Mouse (Mus musculus): Measurements from ENCODE around the gene Clcn6. TPM values are rescaled to one million over a fixed set of nuclear protein-coding genes. Genes with fewer than 3 reads are reported as not detected.

Gene Clcn6
- polyA plus RNA-seq, 1 experiment = 11.5 TPM

DNA sequence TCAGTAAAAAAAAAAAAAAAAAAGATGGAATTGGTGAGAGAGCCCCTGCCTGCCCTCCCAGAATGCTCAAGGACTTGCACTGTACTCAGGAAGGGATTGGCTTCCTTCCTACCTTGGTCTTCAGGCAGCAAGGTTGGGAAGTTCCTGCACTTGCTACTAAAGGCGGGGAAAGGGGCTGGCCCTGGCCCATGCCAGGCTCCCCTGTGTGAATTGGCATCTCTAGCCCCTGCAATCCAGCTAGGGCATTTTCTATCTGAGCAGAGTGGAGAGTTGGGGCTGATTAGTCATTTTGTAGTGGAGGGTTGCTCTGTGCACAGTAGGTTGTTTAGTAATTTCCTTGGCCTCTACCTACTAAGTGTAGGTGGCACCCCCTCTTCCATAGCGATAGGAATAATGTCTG is 69.8 kb downstream of the Clcn6 start:
- H3ac ChIP-seq (ENCODE audit: control insufficient read depth, insufficient read length, low read depth) = no peak overlapping the region
- no peaks in the 10 kb centered on the region for H3K79me2 ChIP-seq (ENCODE audit: control insufficient read depth, insufficient read depth)
- H3K36me3 ChIP-seq (ENCODE audit: control insufficient read depth, insufficient read depth) = no peaks in the 10 kb centered on the region
- H3K27me3 ChIP-seq (ENCODE audit: control insufficient read depth, insufficient read depth, insufficient read length) = peaks cover 18% of the 10 kb centered on the region
- TF ChIP-seq FOSL1 (IDR thresholded peaks at IDR 0.05; ENCODE audit: insufficient read depth, low read length, poor library complexity, severe bottlenecking) (no peak), USF1 (IDR thresholded peaks at IDR 0.05; ENCODE audit: low read depth) (no peak), CTCF (IDR thresholded peaks at IDR 0.05; ENCODE audit: control insufficient read depth, insufficient read depth, insufficient read length) (no peak), MYOG (IDR thresholded peaks at IDR 0.05; ENCODE audit: control insufficient read depth, extremely low read depth, insufficient read length) (no peak), CEBPB (IDR thresholded peaks at IDR 0.05; ENCODE audit: low read depth) (no peak), MAX (IDR thresholded peaks at IDR 0.05) (no peak), MYOD1 (IDR thresholded peaks at IDR 0.05; ENCODE audit: control insufficient read depth, insufficient read length, low read depth) (no peak)
- no peaks in the 10 kb centered on the region for H3K79me3 ChIP-seq (ENCODE audit: low read depth)
- H3K4me3 ChIP-seq (ENCODE audit: insufficient read depth, poor library complexity, severe bottlenecking) = no peak overlapping the region

DNA sequence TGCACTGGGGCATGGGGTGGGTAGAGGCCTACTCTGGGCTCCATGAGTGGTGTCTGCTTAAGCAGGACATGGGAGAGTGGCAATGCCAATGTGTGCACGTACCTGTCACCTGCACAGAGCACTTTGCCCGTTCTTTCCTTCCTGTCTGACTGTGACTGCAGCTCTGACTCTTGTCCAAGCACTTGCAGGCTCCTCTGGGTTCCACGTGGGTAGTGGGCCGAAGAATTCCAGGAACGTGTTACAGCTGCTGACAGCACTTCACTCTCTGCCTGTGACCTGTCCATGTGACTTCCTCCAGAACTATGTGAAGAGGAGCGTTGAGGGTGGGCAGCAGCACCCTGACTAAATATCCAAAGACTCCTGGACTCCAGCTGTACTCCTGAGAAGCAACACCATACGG is 72.9 kb downstream of the Clcn6 start:
- Histone ChIP-seq H3ac (ENCODE audit: control insufficient read depth, insufficient read length, low read depth) (no peak overlapping the region), H3K27me3 (ENCODE audit: control insufficient read depth, insufficient read depth, insufficient read length) (peaks cover 18% of the 10 kb centered on the region), H3K79me2 (ENCODE audit: control insufficient read depth, insufficient read depth) (no peaks in the 10 kb centered on the region), H3K36me3 (ENCODE audit: control insufficient read depth, insufficient read depth) (no peaks in the 10 kb centered on the region), H3K79me3 (ENCODE audit: low read depth) (no peaks in the 10 kb centered on the region), H3K4me3 (ENCODE audit: insufficient read depth, poor library complexity, severe bottlenecking) (no peak overlapping the region)
- TF ChIP-seq MYOD1 (IDR thresholded peaks at IDR 0.05; ENCODE audit: control insufficient read depth, insufficient read length, low read depth) (no peak), MAX (IDR thresholded peaks at IDR 0.05) (no peak), MYOG (IDR thresholded peaks at IDR 0.05; ENCODE audit: control insufficient read depth, extremely low read depth, insufficient read length) (no peak), CTCF (IDR thresholded peaks at IDR 0.05; ENCODE audit: control insufficient read depth, insufficient read depth, insufficient read length) (no peak), USF1 (IDR thresholded peaks at IDR 0.05; ENCODE audit: low read depth) (no peak), FOSL1 (IDR thresholded peaks at IDR 0.05; ENCODE audit: insufficient read depth, low read length, poor library complexity, severe bottlenecking) (no peak), CEBPB (IDR thresholded peaks at IDR 0.05; ENCODE audit: low read depth) (no peak)

DNA sequence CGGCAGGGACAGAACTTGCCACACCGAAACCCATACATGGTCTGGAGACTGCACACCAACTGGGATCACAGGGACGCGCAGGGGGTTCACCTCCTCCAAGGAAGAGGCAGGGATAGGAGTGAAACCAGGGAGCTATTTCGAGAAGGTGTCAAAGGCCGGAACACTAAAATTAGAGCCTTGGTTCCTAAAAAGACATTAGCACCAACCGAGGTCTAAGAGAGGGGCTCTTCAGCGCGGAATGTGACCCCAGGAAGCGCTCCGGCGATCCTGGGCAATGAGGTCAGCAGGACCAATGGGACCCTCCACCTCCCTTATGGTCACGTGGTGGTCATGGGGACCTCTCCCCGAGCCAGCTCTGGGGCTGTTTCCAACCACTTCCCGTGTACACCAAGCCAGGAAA is 75.0 kb downstream of the Clcn6 start:
- no peaks in the 10 kb centered on the region for H3K79me3 ChIP-seq (ENCODE audit: low read depth)
- H3K27me3 ChIP-seq (ENCODE audit: control insufficient read depth, insufficient read depth, insufficient read length) = peaks cover 11% of the 10 kb centered on the region
- H3ac ChIP-seq (ENCODE audit: control insufficient read depth, insufficient read length, low read depth) = no peak overlapping the region
- no peaks in the 10 kb centered on the region for H3K79me2 ChIP-seq (ENCODE audit: control insufficient read depth, insufficient read depth)
- H3K36me3 ChIP-seq (ENCODE audit: control insufficient read depth, insufficient read depth) = no peaks in the 10 kb centered on the region
- no peak overlapping the region for H3K4me3 ChIP-seq (ENCODE audit: insufficient read depth, poor library complexity, severe bottlenecking)
- TF ChIP-seq USF1 (IDR thresholded peaks at IDR 0.05; ENCODE audit: low read depth) (no peak), MYOG (IDR thresholded peaks at IDR 0.05; ENCODE audit: control insufficient read depth, extremely low read depth, insufficient read length) (no peak)

DNA sequence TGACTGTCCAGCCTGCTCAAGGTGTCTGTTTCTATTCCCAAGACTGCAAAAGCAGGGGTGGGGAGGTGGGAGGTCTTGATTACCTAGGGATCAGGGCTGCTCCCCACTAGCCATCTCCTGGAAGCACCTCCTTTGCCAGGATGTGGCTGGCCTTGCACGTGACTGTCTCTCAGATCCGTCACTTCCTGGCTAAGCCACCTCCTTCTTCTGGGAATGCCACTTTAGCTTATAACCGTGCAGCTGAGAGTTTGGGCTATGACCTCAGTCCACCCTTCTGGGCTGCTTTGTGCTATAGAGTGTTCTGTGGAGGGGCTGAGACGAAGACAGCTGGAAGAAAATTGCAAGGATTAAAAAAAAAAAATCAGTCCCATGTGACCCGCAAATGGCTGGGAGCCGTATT is 75.8 kb downstream of the Clcn6 start:
- no peak for TF ChIP-seq MYOD1 (IDR thresholded peaks at IDR 0.05; ENCODE audit: control insufficient read depth, insufficient read length, low read depth)
- TF ChIP-seq USF1 (IDR thresholded peaks at IDR 0.05; ENCODE audit: low read depth) = peak; percentile 76
- no peak for TF ChIP-seq FOSL1 (IDR thresholded peaks at IDR 0.05; ENCODE audit: insufficient read depth, low read length, poor library complexity, severe bottlenecking)
- no peak for TF ChIP-seq MAX (IDR thresholded peaks at IDR 0.05)
- no peak for TF ChIP-seq MYOG (IDR thresholded peaks at IDR 0.05; ENCODE audit: control insufficient read depth, extremely low read depth, insufficient read length)
- TF ChIP-seq CEBPB (IDR thresholded peaks at IDR 0.05; ENCODE audit: low read depth) = no peak
- no peak overlapping the region for H3K4me3 ChIP-seq (ENCODE audit: insufficient read depth, poor library complexity, severe bottlenecking)
- H3K36me3 ChIP-seq (ENCODE audit: control insufficient read depth, insufficient read depth) = no peaks in the 10 kb centered on the region

DNA sequence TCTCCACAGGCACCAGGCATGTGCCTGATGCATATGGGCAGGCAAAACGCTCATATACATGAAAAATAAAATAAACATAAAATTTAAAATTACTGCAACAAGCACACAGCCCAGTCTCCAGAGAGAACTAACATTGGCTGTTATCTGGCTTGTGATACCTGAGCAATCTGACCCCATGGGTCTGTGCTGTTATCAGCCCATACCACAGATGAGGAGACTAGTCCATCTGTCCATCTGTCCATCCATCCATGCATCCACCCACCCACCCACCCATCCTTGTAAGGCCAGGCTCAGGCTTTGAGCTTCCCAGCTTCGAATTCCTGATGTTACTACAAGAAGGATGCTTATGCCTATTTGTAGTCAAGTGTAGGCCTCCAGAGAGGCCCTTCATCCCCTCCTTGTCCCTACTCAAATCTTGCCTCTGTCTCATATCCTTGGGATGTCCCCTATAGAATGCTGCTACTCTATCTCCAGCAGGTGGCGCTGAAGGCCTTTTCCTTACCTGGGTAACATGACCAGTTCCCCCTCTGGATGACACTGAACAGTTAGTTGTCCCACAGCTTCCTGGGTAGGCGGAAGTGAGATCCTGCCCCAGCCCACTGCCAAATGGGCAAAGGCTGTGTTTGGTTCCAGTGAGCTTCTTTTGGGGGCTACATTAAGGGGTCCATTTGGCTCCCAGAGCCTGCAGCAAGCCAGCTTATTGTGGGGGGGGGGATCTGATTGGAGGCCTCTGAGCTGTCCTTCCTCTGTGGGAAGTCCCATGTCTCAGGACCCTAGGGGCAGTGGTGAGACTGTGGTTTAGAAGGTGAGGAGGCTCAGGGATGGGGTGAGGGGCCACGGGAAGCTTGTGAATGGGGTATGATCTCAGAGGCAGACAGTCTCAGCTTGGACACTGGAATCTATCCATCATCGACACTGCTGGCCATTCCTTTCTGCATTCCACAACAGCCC is 78.5 kb downstream of the Clcn6 start:
- Histone ChIP-seq H3K4me3 (ENCODE audit: insufficient read depth, poor library complexity, severe bottlenecking) (no peak overlapping the region), H3K27me3 (ENCODE audit: control insufficient read depth, insufficient read depth, insufficient read length) (no peaks in the 10 kb centered on the region), H3K36me3 (ENCODE audit: control insufficient read depth, insufficient read depth) (no peaks in the 10 kb centered on the region), H3K79me3 (ENCODE audit: low read depth) (no peaks in the 10 kb centered on the region), H3ac (ENCODE audit: control insufficient read depth, insufficient read length, low read depth) (no peak overlapping the region), H3K79me2 (ENCODE audit: control insufficient read depth, insufficient read depth) (no peaks in the 10 kb centered on the region)
- peak; percentile 25 for TF ChIP-seq CTCF (IDR thresholded peaks at IDR 0.05; ENCODE audit: control insufficient read depth, insufficient read depth, insufficient read length)
- TF ChIP-seq MYOD1 (IDR thresholded peaks at IDR 0.05; ENCODE audit: control insufficient read depth, insufficient read length, low read depth) = no peak

More for the DNA sequence above, 75.8 kb downstream of the Clcn6 start:
- H3ac ChIP-seq (ENCODE audit: control insufficient read depth, insufficient read length, low read depth) = no peak overlapping the region
- H3K27me3 ChIP-seq (ENCODE audit: control insufficient read depth, insufficient read depth, insufficient read length) = peaks cover 11% of the 10 kb centered on the region
- no peaks in the 10 kb centered on the region for H3K79me3 ChIP-seq (ENCODE audit: low read depth)
- H3K79me2 ChIP-seq (ENCODE audit: control insufficient read depth, insufficient read depth) = no peaks in the 10 kb centered on the region

DNA sequence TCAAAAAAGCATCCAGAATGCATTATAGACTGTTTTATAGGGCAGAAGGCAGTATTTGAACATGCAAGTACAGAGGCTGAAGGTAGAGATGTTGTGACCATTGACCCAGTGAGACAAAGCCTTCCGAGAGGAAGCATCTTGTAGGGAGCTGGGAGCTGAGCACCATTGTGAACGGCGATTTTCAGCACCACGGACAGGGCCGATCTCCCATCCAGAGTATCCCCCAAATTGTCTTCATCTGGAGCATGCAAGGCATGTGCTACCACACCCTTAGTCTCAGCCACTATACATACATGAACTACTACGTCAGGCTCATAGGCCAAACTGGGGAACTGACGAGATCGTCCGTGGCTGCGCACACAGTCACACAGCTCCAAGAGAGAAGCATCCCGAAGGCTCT is 81.5 kb downstream of the Clcn6 start:
- H3K36me3 ChIP-seq (ENCODE audit: control insufficient read depth, insufficient read depth) = no peaks in the 10 kb centered on the region
- H3K4me3 ChIP-seq (ENCODE audit: insufficient read depth, poor library complexity, severe bottlenecking) = no peak overlapping the region
- H3K27me3 ChIP-seq (ENCODE audit: control insufficient read depth, insufficient read depth, insufficient read length) = no peaks in the 10 kb centered on the region
- H3K79me3 ChIP-seq (ENCODE audit: low read depth) = no peaks in the 10 kb centered on the region
- H3K79me2 ChIP-seq (ENCODE audit: control insufficient read depth, insufficient read depth) = no peaks in the 10 kb centered on the region
- H3ac ChIP-seq (ENCODE audit: control insufficient read depth, insufficient read length, low read depth) = no peak overlapping the region
- TF ChIP-seq MYOG (IDR thresholded peaks at IDR 0.05; ENCODE audit: control insufficient read depth, extremely low read depth, insufficient read length) (no peak), MAX (IDR thresholded peaks at IDR 0.05) (no peak), CTCF (IDR thresholded peaks at IDR 0.05; ENCODE audit: control insufficient read depth, insufficient read depth, insufficient read length) (no peak), USF1 (IDR thresholded peaks at IDR 0.05; ENCODE audit: low read depth) (no peak)

Other genes with a start within 250 kb of the Clcn6 start
- 0.07 TPM for gene Zfp984, start 229.0 kb downstream of the Clcn6 start, polyA plus RNA-seq (2012; fragmentation: generic; extraction: Trizol)
- gene Zfp933, start 190.5 kb downstream of the Clcn6 start, polyA plus RNA-seq (2012; fragmentation: generic; extraction: Trizol) = 0.55 TPM
- gene Miip, start 170.0 kb downstream of the Clcn6 start, polyA plus RNA-seq (2012; fragmentation: generic; extraction: Trizol) = 13.5 TPM
- 4.6 TPM for gene Fv1, start 169.8 kb downstream of the Clcn6 start, polyA plus RNA-seq (2012; fragmentation: generic; extraction: Trizol)
- 46.7 TPM for gene Mfn2, start 134.1 kb downstream of the Clcn6 start, polyA plus RNA-seq (2012; fragmentation: generic; extraction: Trizol)
- gene Plod1, start 102.1 kb downstream of the Clcn6 start, polyA plus RNA-seq (2012; fragmentation: generic; extraction: Trizol) = 49.2 TPM
- 46.5 TPM for gene 2510039O18Rik, start 97.9 kb downstream of the Clcn6 start, polyA plus RNA-seq (2012; fragmentation: generic; extraction: Trizol)
- gene Nppb, start 53.0 kb downstream of the Clcn6 start, polyA plus RNA-seq (2012; fragmentation: generic; extraction: Trizol) = 1.2 TPM
- gene Nppa, start 38.1 kb downstream of the Clcn6 start, polyA plus RNA-seq (2012; fragmentation: generic; extraction: Trizol) = not detected
- 16.1 TPM for gene Mthfr, start 256 bp upstream of the Clcn6 start, polyA plus RNA-seq (2012; fragmentation: generic; extraction: Trizol)
- 8.2 TPM for gene Agtrap, start 49.2 kb upstream of the Clcn6 start, polyA plus RNA-seq (2012; fragmentation: generic; extraction: Trizol)
- gene Mad2l2, start 91.6 kb upstream of the Clcn6 start, polyA plus RNA-seq (2012; fragmentation: generic; extraction: Trizol) = 35.6 TPM
- gene Draxin, start 91.9 kb upstream of the Clcn6 start, polyA plus RNA-seq (2012; fragmentation: generic; extraction: Trizol) = 0.01 TPM
- 54.4 TPM for gene Fbxo6, start 113.3 kb upstream of the Clcn6 start, polyA plus RNA-seq (2012; fragmentation: generic; extraction: Trizol)
- 2.1 TPM for gene Fbxo44, start 121.7 kb upstream of the Clcn6 start, polyA plus RNA-seq (2012; fragmentation: generic; extraction: Trizol)
- gene Fbxo2, start 121.8 kb upstream of the Clcn6 start, polyA plus RNA-seq (2012; fragmentation: generic; extraction: Trizol) = 14.2 TPM
- gene Disp3, start 249.1 kb upstream of the Clcn6 start, polyA plus RNA-seq (2012; fragmentation: generic; extraction: Trizol) = 0.04 TPM

Measured in C2C12 (cell line).